Mouse (Mus musculus): ENCODE measurements at regions not wholly inside any gene's neighbourhood (a gene's known extent, or its start where the extent isn't known, plus 50 kb on each side); places are given as distances from the start of the nearest gene placed in this dataset.
A peak's percentile ranks its signal among the peaks of the same experiment; 100 is the strongest.

DNA sequence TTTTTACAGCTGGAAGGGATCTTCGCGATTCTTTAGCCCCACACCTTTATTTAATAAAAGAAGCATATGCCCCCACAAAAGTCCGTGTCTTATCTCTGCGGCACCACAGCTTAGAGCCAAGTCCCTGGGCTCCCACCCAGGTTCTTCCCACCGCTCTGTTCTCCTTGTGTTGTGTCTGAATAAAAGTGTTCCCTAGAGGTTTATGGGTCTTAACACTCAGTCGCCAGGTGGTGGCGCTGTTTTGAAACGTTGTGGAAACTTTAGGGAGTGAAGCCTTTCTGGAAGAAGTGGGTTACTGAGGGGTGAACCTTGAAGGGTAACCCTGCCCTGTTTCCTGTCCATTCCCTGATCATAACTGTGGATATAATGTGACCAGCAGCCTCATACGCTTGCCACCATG is 424.5 kb upstream of the Id4 start:
- peak; percentile 65 for DNase-seq
- Histone ChIP-seq H3K9ac (no peak overlapping the region), H3K4me3 (ENCODE audit: low read depth, low read length) (no peak overlapping the region), H3K36me3 (ENCODE audit: insufficient read depth) (no peaks in the 10 kb centered on the region), H3K27ac (ENCODE audit: low read depth) (no peak overlapping the region), H3K4me1 (ENCODE audit: insufficient read depth) (no peaks in the 10 kb centered on the region), H3K9me3 (ENCODE audit: low read depth, low read length) (no peaks in the 10 kb centered on the region), H3K27me3 (ENCODE audit: insufficient read depth, low read length) (no peaks in the 10 kb centered on the region), H3K4me2 (no peak overlapping the region)
- whole genome bisulfite sequencing = 38% methylated on average over 9 of the region's 9 CpGs
- peak; percentile 43 for TF ChIP-seq CTCF (IDR thresholded peaks at IDR 0.05; ENCODE audit: low read depth)
- ATAC-seq (ENCODE audit: insufficient read depth) = no peak

DNA sequence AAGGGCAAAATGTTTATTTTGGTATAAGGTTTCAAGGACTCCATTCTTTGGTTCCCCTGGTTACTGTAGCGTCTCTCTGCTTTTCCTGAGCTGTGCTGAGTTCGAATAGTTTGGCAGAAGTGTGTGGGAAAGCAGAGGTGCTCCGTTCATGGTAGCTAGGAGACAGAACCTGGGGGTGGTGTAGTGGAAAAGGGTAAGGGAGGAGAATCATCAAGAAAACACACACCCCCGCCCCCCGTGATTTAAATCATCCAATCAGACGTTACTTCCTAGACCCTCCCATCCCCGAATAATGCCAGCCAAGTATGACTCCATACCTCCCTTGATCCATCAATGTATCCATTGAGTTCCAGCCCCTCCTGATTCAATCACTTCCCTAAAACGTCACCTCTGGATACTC is 418.6 kb upstream of the Id4 start:
- H3K9ac ChIP-seq = no peak overlapping the region
- ATAC-seq (ENCODE audit: insufficient read depth) (no peak), DNase-seq (no peak)
- H3K4me1 ChIP-seq (ENCODE audit: insufficient read depth) = no peaks in the 10 kb centered on the region
- no peak overlapping the region for H3K4me3 ChIP-seq (ENCODE audit: low read depth, low read length)
- no peak overlapping the region for H3K27ac ChIP-seq (ENCODE audit: low read depth)
- 79% methylated on average over 8 of the region's 8 CpGs for WGBS
- TF ChIP-seq CTCF (IDR thresholded peaks at IDR 0.05; ENCODE audit: low read depth) = no peak
- no peaks in the 10 kb centered on the region for H3K27me3 ChIP-seq (ENCODE audit: insufficient read depth, low read length)
- H3K4me2 ChIP-seq = no peak overlapping the region
- H3K9me3 ChIP-seq (ENCODE audit: low read depth, low read length) = no peaks in the 10 kb centered on the region
- H3K36me3 ChIP-seq (ENCODE audit: insufficient read depth) = no peaks in the 10 kb centered on the region

DNA sequence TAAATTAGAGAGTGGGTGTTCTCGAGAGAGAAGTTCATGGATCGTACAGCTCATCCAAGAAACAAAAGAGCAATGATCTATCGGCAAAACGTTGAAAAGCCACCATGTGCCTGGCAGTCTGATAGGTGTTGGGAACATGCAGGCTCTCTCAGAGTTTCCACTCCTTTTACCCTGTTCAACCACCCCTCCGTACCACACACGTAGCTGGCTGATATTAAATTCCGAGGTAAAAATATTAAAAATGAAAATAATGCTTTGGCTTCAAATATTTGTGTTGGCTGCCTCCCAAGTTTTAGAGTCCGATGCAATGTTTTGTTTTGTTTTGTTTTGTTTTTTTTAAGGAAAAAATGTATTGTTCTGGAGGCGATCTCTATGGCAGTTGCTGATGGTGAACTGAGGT is 418.0 kb upstream of the Id4 start:
- 0 out of 2 replicates have a peak overlapping the region, but pooled peaks have one; percentile 3 for H3K4me2 ChIP-seq
- no peak for TF ChIP-seq CTCF (IDR thresholded peaks at IDR 0.05; ENCODE audit: low read depth)
- H3K9ac ChIP-seq = no peak overlapping the region
- H3K27me3 ChIP-seq (ENCODE audit: insufficient read depth, low read length) = no peaks in the 10 kb centered on the region
- no peak overlapping the region for H3K27ac ChIP-seq (ENCODE audit: low read depth)
- no peak for ATAC-seq (ENCODE audit: insufficient read depth)
- peak; percentile 63 for DNase-seq
- no peak overlapping the region for H3K4me3 ChIP-seq (ENCODE audit: low read depth, low read length)
- WGBS = 41% methylated on average over 9 of the region's 9 CpGs
- H3K36me3 ChIP-seq (ENCODE audit: insufficient read depth) = no peaks in the 10 kb centered on the region
- no peaks in the 10 kb centered on the region for H3K9me3 ChIP-seq (ENCODE audit: low read depth, low read length)
- no peaks in the 10 kb centered on the region for H3K4me1 ChIP-seq (ENCODE audit: insufficient read depth)

DNA sequence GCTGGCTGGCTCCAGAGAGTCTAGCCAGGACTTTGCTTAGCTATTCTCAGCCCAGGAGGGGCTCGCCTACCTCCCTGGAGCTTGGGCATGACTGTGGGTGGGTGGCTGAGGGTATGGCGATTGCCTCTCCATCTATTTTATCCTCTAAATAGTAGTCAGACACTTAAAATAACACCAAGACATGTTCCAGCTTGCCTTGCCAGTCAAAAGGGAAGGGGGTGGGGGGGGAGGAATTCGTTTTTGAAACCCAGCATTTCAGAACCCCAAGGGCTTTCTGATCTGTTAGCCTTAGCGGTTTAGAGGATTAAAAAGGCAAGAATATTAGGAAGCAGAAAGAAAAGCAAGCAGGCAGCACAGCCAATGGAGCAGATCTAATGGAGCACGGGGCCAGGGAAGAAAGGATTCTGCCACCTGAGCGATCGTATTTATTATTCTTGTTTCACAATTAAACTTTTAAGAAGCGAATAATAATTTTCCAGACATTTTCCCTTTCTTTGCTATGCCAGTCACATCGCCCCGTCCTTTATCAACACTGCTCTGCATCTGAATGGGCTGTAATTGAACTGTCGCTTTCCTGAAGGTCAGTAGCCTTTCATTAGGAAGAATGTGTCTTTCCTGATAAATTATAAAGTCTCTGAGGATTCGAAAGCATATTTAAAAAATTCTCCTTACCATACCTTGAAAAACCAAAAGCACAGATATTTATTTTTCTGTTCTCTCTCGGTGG is 417.3 kb upstream of the Id4 start:
- no peak overlapping the region for H3K4me3 ChIP-seq (ENCODE audit: low read depth, low read length)
- no peak overlapping the region for H3K27ac ChIP-seq (ENCODE audit: low read depth)
- 54% methylated on average over 13 of the region's 13 CpGs for WGBS
- no peak overlapping the region for H3K9ac ChIP-seq
- H3K4me1 ChIP-seq (ENCODE audit: insufficient read depth) = peaks cover 3% of the 10 kb centered on the region; the same call in 1 of the 2 replicates
- DNase-seq (no peak), ATAC-seq (ENCODE audit: insufficient read depth) (no peak)
- H3K4me2 ChIP-seq = 0 out of 2 replicates have a peak overlapping the region, but pooled peaks have one; percentile 3
- no peaks in the 10 kb centered on the region for H3K36me3 ChIP-seq (ENCODE audit: insufficient read depth)
- no peaks in the 10 kb centered on the region for H3K9me3 ChIP-seq (ENCODE audit: low read depth, low read length)
- no peak for TF ChIP-seq CTCF (IDR thresholded peaks at IDR 0.05; ENCODE audit: low read depth)
- no peaks in the 10 kb centered on the region for H3K27me3 ChIP-seq (ENCODE audit: insufficient read depth, low read length)

DNA sequence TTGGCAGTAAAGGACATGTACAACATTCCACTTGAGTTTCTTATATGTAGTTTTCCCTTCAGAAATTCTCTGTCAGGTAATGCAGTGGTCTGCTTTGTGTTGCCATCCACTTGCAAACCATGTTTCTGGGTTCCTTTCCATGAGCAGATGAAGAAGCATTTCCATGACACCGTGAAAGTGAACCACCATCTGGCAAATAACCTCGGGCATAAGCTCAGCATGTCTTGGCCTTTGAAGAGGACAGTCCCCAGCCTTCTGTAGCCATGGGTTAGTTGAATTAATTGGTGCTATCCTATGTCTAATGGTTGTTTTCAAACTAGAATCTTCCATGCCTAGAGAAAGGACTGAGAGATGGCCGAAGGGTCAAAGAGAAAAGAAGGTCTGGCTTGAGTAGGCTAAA is 414.3 kb upstream of the Id4 start:
- H3K4me1 ChIP-seq (ENCODE audit: insufficient read depth) = peaks cover 4% of the 10 kb centered on the region; the same call in 1 of the 2 replicates
- no peak overlapping the region for H3K27ac ChIP-seq (ENCODE audit: low read depth)
- no peak overlapping the region for H3K4me3 ChIP-seq (ENCODE audit: low read depth, low read length)
- ATAC-seq (ENCODE audit: insufficient read depth) = no peak
- TF ChIP-seq CTCF (IDR thresholded peaks at IDR 0.05; ENCODE audit: low read depth) = no peak
- no peaks in the 10 kb centered on the region for H3K9me3 ChIP-seq (ENCODE audit: low read depth, low read length)
- DNase-seq = no peak
- H3K27me3 ChIP-seq (ENCODE audit: insufficient read depth, low read length) = no peaks in the 10 kb centered on the region
- H3K4me2 ChIP-seq = no peak overlapping the region
- H3K36me3 ChIP-seq (ENCODE audit: insufficient read depth) = no peaks in the 10 kb centered on the region
- 87% methylated on average over 3 of the region's 3 CpGs for WGBS
- no peak overlapping the region for H3K9ac ChIP-seq

DNA sequence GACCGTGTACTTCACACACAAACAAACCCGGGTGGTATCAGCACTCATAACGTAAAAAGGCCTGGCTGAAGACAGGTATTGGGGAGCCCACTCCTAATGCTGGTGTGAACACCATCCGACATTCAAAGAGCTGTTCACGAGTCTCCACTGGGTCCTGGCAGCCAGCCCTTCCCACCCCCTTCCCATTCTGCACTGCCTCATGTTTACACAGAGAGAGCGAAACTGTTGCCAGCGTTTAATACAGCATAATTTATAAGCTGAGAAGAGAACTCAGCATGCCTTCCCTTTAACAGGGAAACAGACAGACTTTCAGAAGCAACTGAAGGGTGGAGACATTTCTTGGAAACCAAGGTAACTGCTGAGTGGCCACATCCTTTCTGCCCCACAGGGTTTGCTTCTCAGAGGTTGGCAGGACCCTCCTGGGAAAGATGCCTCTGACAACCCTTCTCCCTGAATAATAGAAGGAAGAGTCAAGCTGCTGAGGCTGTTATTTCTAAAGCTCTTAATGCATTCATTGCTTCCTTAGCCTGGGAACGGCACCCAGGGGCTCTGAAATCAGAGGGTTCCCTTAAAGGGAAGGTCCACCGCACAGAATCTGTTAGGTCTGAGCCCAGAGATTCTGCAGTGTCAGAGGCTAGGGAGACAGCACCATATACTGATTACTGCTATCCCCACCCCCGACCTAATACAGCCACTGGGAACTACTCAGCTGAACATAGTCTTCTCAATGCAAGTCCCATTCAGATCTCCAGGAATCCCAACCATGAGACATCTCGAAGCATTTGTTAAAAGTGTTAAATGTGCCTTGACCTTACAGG is 412.4 kb upstream of the Id4 start:
- ATAC-seq (ENCODE audit: insufficient read depth) (peak; percentile 90), DNase-seq (peak; percentile 85)
- Histone ChIP-seq H3K36me3 (ENCODE audit: insufficient read depth) (no peaks in the 10 kb centered on the region), H3K4me1 (ENCODE audit: insufficient read depth) (peaks cover 4% of the 10 kb centered on the region; the same call in 1 of the 2 replicates), H3K27me3 (ENCODE audit: insufficient read depth, low read length) (no peaks in the 10 kb centered on the region), H3K27ac (ENCODE audit: low read depth) (0 out of 2 replicates have a peak overlapping the region, but pooled peaks have one; percentile 15), H3K4me2 (peak overlapping the region; percentile 21; the same call in 1 of the 2 replicates), H3K9me3 (ENCODE audit: low read depth, low read length) (no peaks in the 10 kb centered on the region), H3K9ac (no peak overlapping the region), H3K4me3 (ENCODE audit: low read depth, low read length) (no peak overlapping the region)
- no peak for TF ChIP-seq CTCF (IDR thresholded peaks at IDR 0.05; ENCODE audit: low read depth)
- WGBS = 39% methylated on average over 11 of the region's 11 CpGs

Measured in lung, embryonic 14.5 days (tissue).